Comparison of ENCODE assay signal across 23 mouse cellular contexts in the genomic region with DNA sequence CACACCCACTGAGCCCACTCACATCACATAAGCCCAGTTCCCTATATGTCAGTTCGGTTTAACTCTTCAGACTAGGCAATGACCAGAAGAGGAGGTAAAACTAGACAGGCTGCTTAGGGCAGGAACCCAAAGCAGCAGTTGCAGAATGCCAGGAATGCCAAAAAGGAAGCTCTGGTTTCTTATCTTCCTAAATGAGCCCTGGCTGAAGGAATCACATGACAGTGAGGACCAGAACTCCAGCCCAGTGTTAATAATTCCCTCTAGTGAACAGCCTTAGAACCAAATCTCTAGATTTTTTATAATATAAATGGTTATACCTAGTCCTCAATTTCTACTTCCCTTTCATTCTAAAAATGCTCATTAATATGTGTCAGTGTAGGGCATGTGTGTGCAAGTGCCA.
"Had no signal": no experiment of that assay in that cellular context is flagged by ENCODE, and none has a peak within 500 bp of the region (broad histone marks: within the 10 kb centered on the region; RNA-seq: fewer than 3 reads in every experiment).

No protein-coding gene starts in this region.

- H3K27me3 ChIP-seq: kidney, embryonic 15.5 days; limb, embryonic 12.5 days; limb, embryonic 15.5 days; midbrain, embryonic 12.5 days; midbrain, embryonic 15.5 days; neural tube, embryonic 13.5 days had no signal

- H3K4me3 ChIP-seq: kidney, embryonic 15.5 days; left cerebral cortex, adult 2 months; limb, embryonic 12.5 days; limb, embryonic 15.5 days; midbrain, embryonic 12.5 days; midbrain, embryonic 15.5 days; neural tube, embryonic 13.5 days had no signal

- ATAC-seq: liver, postnatal 0 days; lung, postnatal 0 days; midbrain, embryonic 15.5 days had no signal

- H3K4me2 ChIP-seq: kidney, embryonic 15.5 days; limb, embryonic 12.5 days; limb, embryonic 15.5 days; liver, embryonic 11.5 days; lung, embryonic 14.5 days; midbrain, embryonic 12.5 days; midbrain, embryonic 15.5 days; neural tube, embryonic 13.5 days had no signal

- H3K9me3 ChIP-seq: kidney, embryonic 15.5 days; limb, embryonic 12.5 days; limb, embryonic 15.5 days; midbrain, embryonic 12.5 days; midbrain, embryonic 15.5 days; neural tube, embryonic 13.5 days had no signal

- H3K27ac ChIP-seq: kidney, embryonic 15.5 days; left cerebral cortex, adult 2 months; limb, embryonic 12.5 days; limb, embryonic 15.5 days; liver, embryonic 14.5 days; macrophage; midbrain, embryonic 12.5 days; midbrain, embryonic 15.5 days; neural tube, embryonic 13.5 days; stomach, postnatal 0 days had no signal

- H3K4me1 ChIP-seq: kidney, embryonic 15.5 days; limb, embryonic 12.5 days; limb, embryonic 15.5 days; midbrain, embryonic 12.5 days; midbrain, embryonic 15.5 days had no signal

- DNase-seq: kidney, adult 8-10 months; kidney, postnatal 10 days; kidney, postnatal 36 days; layer of hippocampus, postnatal 36 days; left cerebral cortex, postnatal 4 days; liver, postnatal 0 days; lung, embryonic 14.5 days; right cerebral cortex, postnatal 4 days; thymus, adult 2 months; thymus, postnatal 14 days; thymus, postnatal 4 days had no signal

- H3K36me3 ChIP-seq: kidney, embryonic 15.5 days; limb, embryonic 12.5 days; limb, embryonic 15.5 days; midbrain, embryonic 12.5 days; midbrain, embryonic 15.5 days; neural tube, embryonic 13.5 days had no signal

- H3K9ac ChIP-seq: kidney, embryonic 15.5 days; limb, embryonic 12.5 days; limb, embryonic 15.5 days; liver, embryonic 14.5 days; liver, postnatal 0 days; lung, embryonic 14.5 days; midbrain, embryonic 12.5 days; midbrain, embryonic 15.5 days; neural tube, embryonic 13.5 days had no signal
